Mouse (Mus musculus): ENCODE measurements around the gene Galm.

Galm gene

GRCm38 (mm10) chr17:80129387-80129786, 2.1 kb downstream of the Galm start:
- no peak for DNase-seq

- DNase-seq: no peak
These were observed 3.6 kb downstream of the Galm start for GRCm38 (mm10) chr17:80130718-80131430.

- no peak for DNase-seq
These were observed 4.1 kb downstream of the Galm start for GRCm38 (mm10) chr17:80131431-80131766.

GRCm38 (mm10) chr17:80131838-80132237, 4.6 kb downstream of the Galm start:
- no peak for DNase-seq

- no peak for DNase-seq
These were observed 5.2 kb downstream of the Galm start for GRCm38 (mm10) chr17:80132502-80132901.

GRCm38 (mm10) chr17:80138434-80139162, 11.3 kb downstream of the Galm start:
- DNase-seq: no peak

GRCm38 (mm10) chr17:80139753-80140444, 12.6 kb downstream of the Galm start:
- no peak for DNase-seq

GRCm38 (mm10) chr17:80143478-80144232, 16.4 kb downstream of the Galm start:
- DNase-seq: no peak

- no peak for DNase-seq
These were observed 17.9 kb downstream of the Galm start for GRCm38 (mm10) chr17:80145210-80145609.

- no peak for DNase-seq
These were observed 18.5 kb downstream of the Galm start for GRCm38 (mm10) chr17:80145771-80146170.

GRCm38 (mm10) chr17:80148053-80148994, 21.1 kb downstream of the Galm start:
- DNase-seq: peak; percentile 45

GRCm38 (mm10) chr17:80148995-80149388, 21.7 kb downstream of the Galm start:
- no peak for DNase-seq

GRCm38 (mm10) chr17:80151353-80151752, 24.1 kb downstream of the Galm start:
- no peak for DNase-seq

GRCm38 (mm10) chr17:80152767-80153630, 25.7 kb downstream of the Galm start:
- DNase-seq: no peak

GRCm38 (mm10) chr17:80153631-80154030, 26.4 kb downstream of the Galm start:
- DNase-seq: no peak

- DNase-seq: no peak
These were observed 29.6 kb downstream of the Galm start for GRCm38 (mm10) chr17:80156905-80157304.

GRCm38 (mm10) chr17:80157489-80157888, 30.2 kb downstream of the Galm start:
- no peak for DNase-seq

- DNase-seq: no peak
These were observed 33.2 kb downstream of the Galm start for GRCm38 (mm10) chr17:80160454-80160853.

- no peak for DNase-seq
These were observed 36.7 kb downstream of the Galm start for GRCm38 (mm10) chr17:80163991-80164390.

GRCm38 (mm10) chr17:80165741-80166140, 38.5 kb downstream of the Galm start:
- DNase-seq: peak; percentile 81

- DNase-seq: no peak
These were observed 39.1 kb downstream of the Galm start for GRCm38 (mm10) chr17:80166346-80166745.
